Mouse (Mus musculus): ENCODE data around the gene Cd28. TPM values are rescaled to one million over a fixed set of nuclear protein-coding genes. Genes with fewer than 3 reads are reported as not detected.

Cd28 gene
- polyA plus RNA-seq, 1 experiment: 0.45 TPM

DNA sequence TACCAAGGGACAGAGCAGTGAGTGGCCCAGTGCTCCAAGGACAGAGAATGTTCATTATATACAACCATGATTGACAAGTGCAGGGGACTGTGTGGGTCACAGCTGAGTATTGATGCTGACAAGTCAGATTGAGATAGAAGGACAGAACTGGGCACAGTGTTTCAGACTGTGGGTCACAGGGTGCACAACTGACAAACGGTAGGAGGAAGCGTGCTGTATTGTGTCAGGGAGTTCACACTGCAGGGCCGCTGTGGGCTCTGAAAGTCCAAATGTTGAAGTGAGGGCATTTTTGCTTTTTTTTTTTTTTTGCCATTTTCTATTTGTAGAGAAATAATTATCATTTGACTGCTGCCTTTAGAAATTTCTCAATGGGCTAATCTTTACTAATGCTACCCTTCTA is 3.4 kb upstream of the Cd28 start:
- Histone ChIP-seq H3K4me1 (ENCODE audit: control insufficient read depth, insufficient read depth, low read length) (no peaks in the 10 kb centered on the region), H3K4me3 (replicated peaks; ENCODE audit: control insufficient read depth, low read depth, low read length) (no peak overlapping the region), H3K27ac (ENCODE audit: control insufficient read depth, insufficient read depth, low read depth, low read length, poor library complexity) (no peak overlapping the region)
- no peak for TF ChIP-seq CTCF (IDR thresholded peaks at IDR 0.05; ENCODE audit: control insufficient read depth, insufficient read depth, low read length)
- TF ChIP-seq POLR2A (IDR thresholded peaks at IDR 0.05; ENCODE audit: borderline replicate concordance, control insufficient read depth, low read depth, low read length): no peak
- 62% methylated on average over 3 of the region's 3 CpGs for WGBS

- 70% methylated on average over 8 of the region's 8 CpGs for WGBS
- no peak overlapping the region for H3K27ac ChIP-seq (ENCODE audit: control insufficient read depth, insufficient read depth, low read depth, low read length, poor library complexity)
- H3K4me1 ChIP-seq (ENCODE audit: control insufficient read depth, insufficient read depth, low read length): no peaks in the 10 kb centered on the region
- TF ChIP-seq POLR2A (IDR thresholded peaks at IDR 0.05; ENCODE audit: borderline replicate concordance, control insufficient read depth, low read depth, low read length) (no peak), CTCF (IDR thresholded peaks at IDR 0.05; ENCODE audit: control insufficient read depth, insufficient read depth, low read length) (no peak)
- H3K4me3 ChIP-seq (replicated peaks; ENCODE audit: control insufficient read depth, low read depth, low read length): no peak overlapping the region
Observed at GRCm38 (mm10) chr1:60715651-60716196, 876 bp upstream of the Cd28 start.

DNA sequence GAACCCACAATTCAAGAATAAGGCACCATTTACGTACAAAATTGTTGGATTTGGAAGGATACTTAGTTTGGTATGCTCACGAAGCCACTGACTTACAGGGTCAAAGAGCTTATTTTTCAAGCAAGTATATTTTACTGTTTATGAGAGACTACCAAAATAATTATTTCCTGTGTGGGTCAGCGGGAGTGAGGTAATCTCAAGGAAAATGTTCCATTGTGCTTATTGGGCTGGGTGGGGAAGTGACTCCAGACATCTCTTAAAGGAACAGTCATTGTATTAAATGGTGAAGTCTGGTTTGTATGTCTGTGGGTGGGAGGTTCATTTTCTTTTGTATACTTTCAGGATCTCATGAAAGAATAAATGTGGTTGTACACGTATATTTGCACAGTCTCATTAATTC is 2.0 kb downstream of the Cd28 start:
- TF ChIP-seq CTCF (IDR thresholded peaks at IDR 0.05; ENCODE audit: control insufficient read depth, insufficient read depth, low read length) (no peak), POLR2A (IDR thresholded peaks at IDR 0.05; ENCODE audit: borderline replicate concordance, control insufficient read depth, low read depth, low read length) (no peak)
- Histone ChIP-seq H3K4me1 (ENCODE audit: control insufficient read depth, insufficient read depth, low read length) (no peaks in the 10 kb centered on the region), H3K4me3 (replicated peaks; ENCODE audit: control insufficient read depth, low read depth, low read length) (no peak overlapping the region), H3K27ac (ENCODE audit: control insufficient read depth, insufficient read depth, low read depth, low read length, poor library complexity) (no peak overlapping the region)
- 74% methylated on average over 4 of the region's 4 CpGs for WGBS

DNA sequence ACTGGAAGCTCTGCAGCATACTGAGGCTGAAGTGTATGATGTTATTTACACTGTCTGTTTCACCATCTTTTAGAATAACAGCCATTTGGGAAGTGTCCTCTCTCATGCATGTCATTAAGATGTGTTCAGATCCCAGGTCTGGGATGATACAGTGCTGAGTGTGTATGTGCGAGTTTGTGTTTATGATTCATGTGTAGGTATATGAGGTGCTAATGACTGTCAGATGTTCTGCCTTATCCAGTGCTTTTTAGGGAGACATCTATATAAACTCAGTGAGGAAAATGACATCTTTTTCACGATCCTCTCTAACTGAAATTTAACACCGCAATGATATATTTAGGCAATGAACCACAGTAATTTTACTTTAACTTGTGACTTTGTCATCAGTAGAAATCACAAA is 7.0 kb downstream of the Cd28 start:
- H3K4me3 ChIP-seq (replicated peaks; ENCODE audit: control insufficient read depth, low read depth, low read length): no peak overlapping the region
- no peaks in the 10 kb centered on the region for H3K4me1 ChIP-seq (ENCODE audit: control insufficient read depth, insufficient read depth, low read length)
- 87% methylated on average over 3 of the region's 3 CpGs for WGBS
- H3K27ac ChIP-seq (ENCODE audit: control insufficient read depth, insufficient read depth, low read depth, low read length, poor library complexity): no peak overlapping the region
- TF ChIP-seq CTCF (IDR thresholded peaks at IDR 0.05; ENCODE audit: control insufficient read depth, insufficient read depth, low read length): no peak
- TF ChIP-seq POLR2A (IDR thresholded peaks at IDR 0.05; ENCODE audit: borderline replicate concordance, control insufficient read depth, low read depth, low read length): no peak

DNA sequence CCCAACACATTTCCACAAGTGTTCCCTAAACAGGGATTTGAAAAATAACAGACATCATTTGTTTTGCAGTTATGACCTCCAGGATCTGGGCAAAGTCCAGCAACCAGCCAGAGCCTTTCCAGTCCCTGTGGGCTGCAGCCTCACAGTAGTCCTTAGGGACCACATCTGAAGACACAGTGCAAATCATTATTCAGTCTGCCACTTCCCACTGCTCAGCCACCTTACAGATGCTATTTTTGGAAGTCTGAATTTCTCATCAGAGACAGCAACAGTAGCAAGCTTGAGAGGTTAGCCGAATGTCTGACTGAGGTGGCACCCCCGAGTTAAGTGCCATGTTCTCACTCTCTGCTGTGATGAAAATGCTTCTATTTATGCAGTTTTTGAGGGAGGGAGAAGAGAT is 15.3 kb downstream of the Cd28 start:
- Histone ChIP-seq H3K4me1 (ENCODE audit: control insufficient read depth, insufficient read depth, low read length) (no peaks in the 10 kb centered on the region; the same call in none of the 2 replicates), H3K27ac (ENCODE audit: control insufficient read depth, insufficient read depth, low read depth, low read length, poor library complexity) (no peak overlapping the region), H3K4me3 (replicated peaks; ENCODE audit: control insufficient read depth, low read depth, low read length) (no peak overlapping the region)
- WGBS: 77% methylated on average over 2 of the region's 2 CpGs
- TF ChIP-seq POLR2A (IDR thresholded peaks at IDR 0.05; ENCODE audit: borderline replicate concordance, control insufficient read depth, low read depth, low read length): no peak
- TF ChIP-seq CTCF (IDR thresholded peaks at IDR 0.05; ENCODE audit: control insufficient read depth, insufficient read depth, low read length): no peak

DNA sequence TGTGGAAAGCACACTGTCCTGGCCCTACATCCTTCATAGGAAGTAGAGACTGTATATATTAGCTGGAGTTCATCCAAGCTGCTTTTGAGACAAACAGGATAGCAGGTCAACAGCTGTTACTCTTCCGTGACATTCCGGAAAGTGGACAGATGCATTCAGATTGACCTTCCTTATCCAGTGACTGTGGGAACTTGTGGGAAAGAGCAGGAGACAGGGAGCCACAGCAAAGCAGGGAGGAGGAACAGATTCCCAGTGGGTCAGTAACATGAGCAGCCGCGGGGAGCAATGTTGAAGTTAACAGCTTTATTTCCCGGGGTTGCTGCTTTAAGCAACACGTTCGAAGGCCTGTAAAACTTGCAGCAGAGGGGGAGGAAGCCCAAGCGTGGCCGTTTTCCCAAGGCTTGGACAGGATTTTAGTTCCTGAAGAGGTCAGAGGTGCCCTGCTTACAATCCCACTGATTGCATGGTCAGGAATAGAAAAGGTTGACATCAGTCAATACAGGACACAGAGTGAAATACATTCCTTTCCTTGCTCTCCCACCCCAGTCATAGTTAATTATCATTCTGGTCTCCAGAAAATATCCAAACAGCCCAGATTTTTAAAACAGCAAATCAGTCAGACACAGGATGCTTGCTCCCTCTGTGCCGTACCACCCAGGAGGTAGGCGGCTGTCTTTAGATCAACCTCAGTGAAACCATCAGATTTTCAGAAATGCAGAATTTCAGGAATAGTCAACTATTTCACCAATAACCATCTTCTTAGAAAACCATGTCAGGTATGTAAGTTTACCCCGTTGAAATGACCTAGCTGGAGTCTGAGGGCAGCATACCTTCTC is 18.7 kb downstream of the Cd28 start:
- TF ChIP-seq POLR2A (IDR thresholded peaks at IDR 0.05; ENCODE audit: borderline replicate concordance, control insufficient read depth, low read depth, low read length) (no peak), CTCF (IDR thresholded peaks at IDR 0.05; ENCODE audit: control insufficient read depth, insufficient read depth, low read length) (no peak)
- Histone ChIP-seq H3K27ac (ENCODE audit: control insufficient read depth, insufficient read depth, low read depth, low read length, poor library complexity) (no peak overlapping the region), H3K4me1 (ENCODE audit: control insufficient read depth, insufficient read depth, low read length) (no peaks in the 10 kb centered on the region; the same call in none of the 2 replicates), H3K4me3 (replicated peaks; ENCODE audit: control insufficient read depth, low read depth, low read length) (no peak overlapping the region)
- 80% methylated on average over 12 of the region's 12 CpGs for WGBS

DNA sequence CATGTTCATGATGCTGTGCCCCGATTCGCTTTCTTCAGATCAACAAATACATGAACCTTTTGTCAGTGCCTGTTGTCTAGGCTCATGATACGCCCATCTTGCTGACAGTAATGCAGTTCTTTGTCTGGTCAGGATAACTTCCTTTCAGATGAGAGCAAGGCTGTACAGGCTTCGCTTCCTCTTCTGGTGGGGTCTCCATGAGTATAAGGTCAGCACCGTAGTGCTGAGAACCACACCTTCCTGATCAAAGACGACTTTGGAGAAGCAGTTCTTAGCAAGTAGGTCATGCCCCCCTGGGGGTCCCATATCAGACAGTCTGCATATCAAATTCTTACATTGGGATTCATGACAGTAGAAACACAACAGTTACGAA is 19.3 kb downstream of the Cd28 start:
- Histone ChIP-seq H3K27ac (ENCODE audit: control insufficient read depth, insufficient read depth, low read depth, low read length, poor library complexity) (no peak overlapping the region), H3K4me3 (replicated peaks; ENCODE audit: control insufficient read depth, low read depth, low read length) (no peak overlapping the region), H3K4me1 (ENCODE audit: control insufficient read depth, insufficient read depth, low read length) (no peaks in the 10 kb centered on the region; the same call in none of the 2 replicates)
- TF ChIP-seq CTCF (IDR thresholded peaks at IDR 0.05; ENCODE audit: control insufficient read depth, insufficient read depth, low read length) (no peak), POLR2A (IDR thresholded peaks at IDR 0.05; ENCODE audit: borderline replicate concordance, control insufficient read depth, low read depth, low read length) (no peak)
- WGBS: 52% methylated on average over 7 of the region's 7 CpGs

GRCm38 (mm10) chr1:60744266-60744665 is 27.7 kb downstream of the Cd28 start:
- H3K4me3 ChIP-seq (replicated peaks; ENCODE audit: control insufficient read depth, low read depth, low read length): no peak overlapping the region
- TF ChIP-seq POLR2A (IDR thresholded peaks at IDR 0.05; ENCODE audit: borderline replicate concordance, control insufficient read depth, low read depth, low read length): no peak
- no peak for TF ChIP-seq CTCF (IDR thresholded peaks at IDR 0.05; ENCODE audit: control insufficient read depth, insufficient read depth, low read length)
- no peaks in the 10 kb centered on the region for H3K4me1 ChIP-seq (ENCODE audit: control insufficient read depth, insufficient read depth, low read length)
- no peak overlapping the region for H3K27ac ChIP-seq (ENCODE audit: control insufficient read depth, insufficient read depth, low read depth, low read length, poor library complexity)
- 11% methylated on average over 1 of the region's 1 CpGs for WGBS

Data from bone marrow, adult 2 months (tissue).